Mouse (Mus musculus) stomach, embryonic 15.5 days (tissue): ENCODE results near the gene Lmod2. TPM values are rescaled to one million over a fixed set of nuclear protein-coding genes. Genes with fewer than 3 reads are reported as not detected.

Source experiments
- ATAC-seq: fragments of 200-750 bp; cut with Nextera tagmentation; 2 replicates; pipeline ENCODE4 v1.8.0; 2017; ENCODE audit warnings: low read depth, moderate number of reproducible peaks, moderate TSS enrichment; ENCODE audit not compliant: insufficient read depth, low FRiP score
- H3K27ac ChIP-seq: fragments of 300-500 bp; sonication (generic); 2 replicates; pipeline ENCODE4 v1.5.1; 2015; ENCODE audit warnings: mild to moderate bottlenecking, inconsistent platforms
- H3K27me3 ChIP-seq: fragments of 300-500 bp; sonication (generic); replicated peaks from 2 replicates; pipeline ENCODE4 v1.6.1; 2015; ENCODE audit warnings: inconsistent platforms
- H3K36me3 ChIP-seq: fragments of 300-500 bp; sonication (generic); 2 replicates; pipeline ENCODE4 v1.6.1; 2015; ENCODE audit warnings: inconsistent platforms
- H3K4me1 ChIP-seq: fragments of 300-500 bp; sonication (generic); 2 replicates; pipeline ENCODE4 v1.6.1; 2015; ENCODE audit warnings: inconsistent platforms
- H3K4me2 ChIP-seq: fragments of 300-500 bp; sonication (generic); 2 replicates; pipeline ENCODE4 v1.6.1; 2015; ENCODE audit warnings: mild to moderate bottlenecking, inconsistent platforms
- H3K4me3 ChIP-seq: fragments of 300-500 bp; sonication (generic); replicated peaks from 2 replicates; pipeline ENCODE4 v1.5.1; 2015; ENCODE audit warnings: inconsistent platforms
- H3K9ac ChIP-seq: fragments of 300-500 bp; sonication (generic); 2 replicates; pipeline ENCODE4 v1.6.1; 2015; ENCODE audit warnings: inconsistent platforms
- H3K9me3 ChIP-seq: fragments of 300-500 bp; sonication (generic); 2 replicates; pipeline ENCODE4 v1.6.1; 2016; ENCODE audit warnings: inconsistent platforms
- WGBS: fragments of 180-500 bp; shearing (Covaris S2); methylation state at CpG from one replicate; pipeline ENCODE4 v1.1.7; 2015; 5-methylcytosine and 5-hydroxymethylcytosine counted together
- polyA plus RNA-seq: library from polyadenylated mRNA; unstranded; fragments of >200 nt; fragmentation: Nextera tagmentation; extraction: Ambion mirVana; gene quantifications from 2 replicates; pipeline ENCODE4 v1.2.1, GENCODE M21; 2015

Gene Lmod2
- polyA plus RNA-seq, 1 experiment from 2014 or later: 0.19 TPM

GRCm38 (mm10) chr6:24583456-24583855 is 14.1 kb upstream of the Lmod2 start:
- no peaks in the 10 kb centered on the region for H3K27me3 ChIP-seq
- no peak for ATAC-seq
- H3K4me1 ChIP-seq: no peaks in the 10 kb centered on the region
- no peaks in the 10 kb centered on the region for H3K9me3 ChIP-seq
- 76% methylated on average over 3 of the region's 3 CpGs for WGBS
- H3K9ac ChIP-seq: no peak overlapping the region
- no peak overlapping the region for H3K4me2 ChIP-seq
- H3K27ac ChIP-seq: no peak overlapping the region
- no peak overlapping the region for H3K4me3 ChIP-seq
- no peaks in the 10 kb centered on the region for H3K36me3 ChIP-seq

DNA sequence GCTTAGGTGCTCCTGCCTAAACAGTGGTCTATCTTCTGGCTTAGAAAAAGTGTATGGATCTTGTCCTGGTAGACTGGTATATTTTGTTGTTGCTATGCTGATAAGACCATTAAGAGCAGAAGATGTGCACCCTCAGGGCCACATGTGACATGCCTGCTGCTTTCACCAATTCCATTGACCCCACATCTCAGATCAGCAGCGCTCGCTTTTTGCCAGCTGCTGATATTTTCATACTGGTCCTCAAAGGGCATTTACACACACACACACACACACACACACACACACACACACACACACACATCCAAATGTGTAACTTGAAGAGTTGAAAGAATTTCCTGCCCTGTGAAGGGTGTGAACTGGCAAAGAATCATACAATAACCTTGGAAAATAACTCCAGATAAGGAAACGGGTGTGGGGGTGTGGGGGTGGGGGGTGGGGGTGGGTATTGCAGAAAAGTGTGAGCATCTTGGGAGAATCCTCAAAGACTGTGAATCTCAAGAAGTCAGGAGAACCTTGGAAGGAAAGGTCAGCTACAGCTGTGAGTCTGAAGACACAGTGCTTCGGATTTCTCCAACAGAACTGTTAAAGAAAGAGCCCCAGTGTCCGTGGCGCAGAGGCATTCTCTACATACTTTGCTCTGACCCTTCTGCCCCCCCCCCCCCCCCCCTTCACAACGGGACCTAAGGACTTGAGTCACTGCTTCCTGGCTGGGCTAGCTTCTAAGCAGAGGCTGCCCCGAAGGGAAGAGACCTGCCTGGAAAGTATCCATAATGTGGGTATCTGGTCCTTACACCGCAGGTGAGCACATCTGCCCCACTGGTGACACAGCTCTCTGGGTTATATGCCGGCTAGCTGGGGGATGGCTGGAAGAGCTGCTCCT is 11.9 kb upstream of the Lmod2 start:
- no peaks in the 10 kb centered on the region for H3K9me3 ChIP-seq
- H3K36me3 ChIP-seq: no peaks in the 10 kb centered on the region
- H3K4me3 ChIP-seq: no peak overlapping the region
- no peak overlapping the region for H3K9ac ChIP-seq
- H3K4me1 ChIP-seq: no peaks in the 10 kb centered on the region
- WGBS: 41% methylated on average over 9 of the region's 10 CpGs
- no peak overlapping the region for H3K4me2 ChIP-seq
- H3K27ac ChIP-seq: no peak overlapping the region
- no peak; the same call in 1 of the 2 replicates for ATAC-seq
- no peaks in the 10 kb centered on the region for H3K27me3 ChIP-seq

- WGBS: 23% methylated on average over 3 of the region's 3 CpGs
- Histone ChIP-seq H3K9ac (no peak overlapping the region), H3K9me3 (no peaks in the 10 kb centered on the region), H3K36me3 (no peaks in the 10 kb centered on the region), H3K27ac (no peak overlapping the region), H3K27me3 (no peaks in the 10 kb centered on the region), H3K4me2 (no peak overlapping the region), H3K4me3 (no peak overlapping the region), H3K4me1 (no peaks in the 10 kb centered on the region)
- ATAC-seq: no peak; the same call in 1 of the 2 replicates
These were observed 10.7 kb upstream of the Lmod2 start for GRCm38 (mm10) chr6:24586885-24587284.

DNA sequence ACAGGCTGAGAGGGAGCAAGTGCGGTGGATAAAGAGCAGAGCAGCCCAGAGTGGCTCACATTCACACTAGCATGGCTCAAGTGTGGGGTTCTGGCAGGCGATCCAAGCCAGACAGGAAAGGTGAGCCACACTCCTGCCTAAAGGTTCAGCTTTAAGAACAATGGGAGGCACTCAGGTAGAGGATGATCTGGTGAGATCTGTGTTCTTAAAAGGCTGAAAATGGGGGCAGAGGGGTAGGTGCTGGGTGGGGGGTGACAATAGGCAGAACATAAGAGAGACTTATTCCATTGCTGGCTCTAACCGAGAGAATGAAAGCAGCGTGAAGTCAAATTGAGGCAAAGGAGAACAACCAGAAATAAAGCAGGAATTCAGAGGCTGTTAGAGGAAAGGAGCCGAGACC is 7.3 kb upstream of the Lmod2 start:
- H3K27ac ChIP-seq: no peak overlapping the region
- no peak overlapping the region for H3K4me3 ChIP-seq
- 89% methylated on average over 5 of the region's 5 CpGs for WGBS
- no peak overlapping the region for H3K9ac ChIP-seq
- H3K36me3 ChIP-seq: no peaks in the 10 kb centered on the region
- no peaks in the 10 kb centered on the region for H3K4me1 ChIP-seq
- H3K9me3 ChIP-seq: no peaks in the 10 kb centered on the region
- no peak for ATAC-seq
- no peaks in the 10 kb centered on the region for H3K27me3 ChIP-seq
- H3K4me2 ChIP-seq: no peak overlapping the region

DNA sequence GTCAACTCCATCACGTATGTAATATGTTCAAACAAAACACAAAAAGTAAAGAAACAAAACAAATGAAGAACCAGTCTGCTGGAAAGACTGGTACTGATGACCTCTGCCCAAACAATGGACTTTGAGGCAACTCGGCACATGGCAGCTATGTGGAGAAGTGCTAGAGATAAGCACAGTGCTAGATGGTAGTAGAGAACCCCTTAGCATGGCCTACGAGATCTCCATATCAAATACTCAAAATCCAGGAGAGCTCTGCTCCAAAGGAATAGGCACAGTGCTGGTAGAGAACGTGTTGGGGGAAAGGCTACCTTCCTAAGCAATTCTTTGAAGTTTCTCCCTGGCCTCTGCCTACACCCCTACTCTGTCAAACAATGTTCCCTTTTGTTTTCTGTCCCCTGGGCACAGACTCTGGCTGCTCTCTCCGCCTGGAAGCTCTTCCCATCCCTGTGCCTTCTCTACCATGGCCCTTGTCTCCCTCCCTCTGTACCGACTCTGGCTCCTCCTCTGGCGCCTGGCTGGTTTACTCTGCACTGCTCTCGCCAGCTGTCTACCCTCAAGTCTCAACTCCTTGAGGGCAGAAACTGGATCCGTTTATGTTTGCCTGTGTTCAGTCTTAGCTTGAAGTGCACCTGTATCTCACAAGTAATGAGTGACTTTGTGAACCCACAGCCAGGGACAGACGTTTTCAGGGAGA is 5.9 kb upstream of the Lmod2 start:
- Histone ChIP-seq H3K9ac (no peak overlapping the region), H3K4me2 (no peak overlapping the region), H3K4me3 (no peak overlapping the region), H3K27me3 (no peaks in the 10 kb centered on the region), H3K27ac (no peak overlapping the region), H3K36me3 (no peaks in the 10 kb centered on the region), H3K9me3 (no peaks in the 10 kb centered on the region), H3K4me1 (no peaks in the 10 kb centered on the region)
- no peak for ATAC-seq
- 41% methylated on average over 10 of the region's 10 CpGs for WGBS

DNA sequence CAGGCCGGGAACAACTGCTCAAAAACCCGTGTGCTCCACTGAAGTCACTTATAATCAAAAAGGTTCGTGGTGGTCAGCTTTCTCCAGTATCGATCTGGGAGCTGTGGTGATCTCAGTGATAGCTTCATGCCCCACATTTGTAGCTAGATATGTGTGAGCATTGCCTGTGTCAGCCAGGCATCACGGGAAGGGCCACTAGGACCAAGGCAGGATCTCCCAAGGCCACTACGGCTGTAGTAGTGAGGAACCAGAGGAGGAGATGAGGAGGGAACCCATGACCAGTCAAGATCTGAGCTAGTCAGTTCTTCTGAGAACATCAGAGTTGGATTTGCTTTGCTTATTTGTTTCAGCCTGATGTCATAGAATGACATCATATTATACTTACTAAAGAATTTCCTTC is 1.6 kb downstream of the Lmod2 start:
- Histone ChIP-seq H3K4me3 (no peak overlapping the region), H3K36me3 (no peaks in the 10 kb centered on the region), H3K4me1 (no peaks in the 10 kb centered on the region), H3K27ac (no peak overlapping the region), H3K4me2 (no peak overlapping the region), H3K9me3 (no peaks in the 10 kb centered on the region), H3K27me3 (no peaks in the 10 kb centered on the region), H3K9ac (no peak overlapping the region)
- 90% methylated on average over 6 of the region's 6 CpGs for WGBS
- no peak for ATAC-seq

DNA sequence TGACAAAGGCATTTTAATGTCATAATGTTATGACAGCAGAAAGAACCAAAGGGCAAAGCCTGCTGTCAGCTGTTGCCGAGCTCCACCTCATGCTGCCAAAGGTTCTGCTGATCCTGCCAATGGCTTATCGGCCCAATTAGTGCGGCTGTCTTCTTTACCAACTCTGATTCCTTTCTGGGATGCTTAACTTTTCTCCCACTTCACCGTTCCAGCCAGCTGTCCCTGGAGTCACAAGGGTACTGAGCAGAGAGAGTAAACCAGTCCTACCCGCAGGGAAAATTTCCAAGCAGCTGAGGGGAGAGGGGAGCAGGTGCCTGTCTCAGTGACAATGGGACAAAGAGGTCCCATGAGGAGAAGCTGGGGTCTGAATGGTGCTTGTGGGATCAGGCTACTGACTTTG is 2.1 kb downstream of the Lmod2 start:
- no peak for ATAC-seq
- Histone ChIP-seq H3K36me3 (no peaks in the 10 kb centered on the region), H3K4me3 (no peak overlapping the region), H3K27me3 (no peaks in the 10 kb centered on the region), H3K4me2 (no peak overlapping the region), H3K9me3 (no peaks in the 10 kb centered on the region), H3K4me1 (no peaks in the 10 kb centered on the region), H3K9ac (no peak overlapping the region), H3K27ac (no peak overlapping the region)
- whole genome bisulfite sequencing: 85% methylated on average over 5 of the region's 5 CpGs

- ATAC-seq: no peak
- Histone ChIP-seq H3K4me1 (no peaks in the 10 kb centered on the region), H3K27me3 (no peaks in the 10 kb centered on the region), H3K9me3 (no peaks in the 10 kb centered on the region), H3K4me2 (no peak overlapping the region), H3K36me3 (no peaks in the 10 kb centered on the region), H3K4me3 (no peak overlapping the region), H3K27ac (no peak overlapping the region), H3K9ac (no peak overlapping the region)
- 83% methylated on average over 6 of the region's 6 CpGs for WGBS
These were observed 2.6 kb downstream of the Lmod2 start for GRCm38 (mm10) chr6:24600134-24600533.

GRCm38 (mm10) chr6:24600726-24601125 is 3.2 kb downstream of the Lmod2 start:
- Histone ChIP-seq H3K4me1 (no peaks in the 10 kb centered on the region), H3K9ac (no peak overlapping the region), H3K4me3 (no peak overlapping the region), H3K36me3 (no peaks in the 10 kb centered on the region), H3K4me2 (no peak overlapping the region), H3K27me3 (no peaks in the 10 kb centered on the region), H3K27ac (no peak overlapping the region), H3K9me3 (no peaks in the 10 kb centered on the region)
- no peak for ATAC-seq
- WGBS: 75% methylated on average over 4 of the region's 4 CpGs

DNA sequence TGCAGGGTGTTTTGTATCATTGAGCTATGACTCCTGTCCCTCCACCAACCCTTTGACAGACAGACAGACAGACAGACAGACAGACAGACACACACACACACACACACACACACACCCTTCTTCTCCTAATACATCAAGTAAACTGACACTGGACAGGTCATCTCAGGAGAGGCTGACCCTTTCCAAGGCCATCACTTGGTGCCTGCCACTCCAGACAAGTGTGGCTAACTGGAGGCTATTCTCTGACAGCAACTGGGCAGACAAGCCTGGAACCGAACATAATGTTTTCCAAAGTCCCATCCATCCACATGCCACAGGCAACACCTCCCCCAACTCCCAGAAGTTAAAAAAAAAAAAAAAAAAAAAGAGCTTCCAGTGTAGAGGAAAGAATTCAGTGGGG is 4.1 kb downstream of the Lmod2 start:
- H3K9me3 ChIP-seq: no peaks in the 10 kb centered on the region
- 21% methylated on average over 1 of the region's 1 CpGs for WGBS

DNA sequence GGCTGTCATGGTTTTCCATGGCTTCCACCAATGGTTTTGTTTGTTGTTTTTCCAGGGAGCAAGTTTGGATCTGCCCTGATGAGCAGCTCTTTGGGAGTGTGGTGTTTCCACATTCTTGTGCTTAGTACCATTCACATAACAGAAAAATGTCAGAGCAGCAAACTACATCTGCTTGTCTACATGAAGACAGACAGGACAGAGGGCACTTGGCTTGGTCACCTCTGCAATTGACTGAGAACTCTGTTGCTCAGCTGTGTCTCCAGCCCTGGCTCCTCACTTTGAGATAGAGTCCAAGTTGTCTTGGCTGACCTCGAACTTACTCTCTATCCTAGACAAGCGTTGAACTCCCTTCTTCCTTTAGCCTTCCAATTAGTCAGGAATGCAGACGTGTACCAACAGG is 4.8 kb downstream of the Lmod2 start:
- no peak for ATAC-seq
- no peak overlapping the region for H3K4me3 ChIP-seq
- H3K4me1 ChIP-seq: no peaks in the 10 kb centered on the region
- H3K36me3 ChIP-seq: no peaks in the 10 kb centered on the region
- no peak overlapping the region for H3K27ac ChIP-seq
- no peaks in the 10 kb centered on the region for H3K9me3 ChIP-seq
- H3K9ac ChIP-seq: no peak overlapping the region
- WGBS: 61% methylated on average over 3 of the region's 3 CpGs
- no peak overlapping the region for H3K4me2 ChIP-seq
- no peaks in the 10 kb centered on the region for H3K27me3 ChIP-seq

More for the DNA sequence above, 4.1 kb downstream of the Lmod2 start:
- no peak for ATAC-seq
- H3K4me2 ChIP-seq: no peak overlapping the region
- no peak overlapping the region for H3K9ac ChIP-seq
- H3K36me3 ChIP-seq: no peaks in the 10 kb centered on the region
- H3K4me3 ChIP-seq: no peak overlapping the region
- H3K27me3 ChIP-seq: no peaks in the 10 kb centered on the region
- no peak overlapping the region for H3K27ac ChIP-seq
- no peaks in the 10 kb centered on the region for H3K4me1 ChIP-seq

GRCm38 (mm10) chr6:24602993-24603392 is 5.4 kb downstream of the Lmod2 start:
- H3K9me3 ChIP-seq: no peaks in the 10 kb centered on the region
- no peak overlapping the region for H3K4me2 ChIP-seq
- H3K4me3 ChIP-seq: no peak overlapping the region
- H3K9ac ChIP-seq: no peak overlapping the region
- H3K27ac ChIP-seq: no peak overlapping the region
- H3K36me3 ChIP-seq: no peaks in the 10 kb centered on the region
- WGBS: 73% methylated on average over 5 of the region's 5 CpGs
- H3K4me1 ChIP-seq: no peaks in the 10 kb centered on the region
- no peaks in the 10 kb centered on the region for H3K27me3 ChIP-seq
- no peak for ATAC-seq
